8 mouse cellular contexts compared by ENCODE assay signal in the genomic region with DNA sequence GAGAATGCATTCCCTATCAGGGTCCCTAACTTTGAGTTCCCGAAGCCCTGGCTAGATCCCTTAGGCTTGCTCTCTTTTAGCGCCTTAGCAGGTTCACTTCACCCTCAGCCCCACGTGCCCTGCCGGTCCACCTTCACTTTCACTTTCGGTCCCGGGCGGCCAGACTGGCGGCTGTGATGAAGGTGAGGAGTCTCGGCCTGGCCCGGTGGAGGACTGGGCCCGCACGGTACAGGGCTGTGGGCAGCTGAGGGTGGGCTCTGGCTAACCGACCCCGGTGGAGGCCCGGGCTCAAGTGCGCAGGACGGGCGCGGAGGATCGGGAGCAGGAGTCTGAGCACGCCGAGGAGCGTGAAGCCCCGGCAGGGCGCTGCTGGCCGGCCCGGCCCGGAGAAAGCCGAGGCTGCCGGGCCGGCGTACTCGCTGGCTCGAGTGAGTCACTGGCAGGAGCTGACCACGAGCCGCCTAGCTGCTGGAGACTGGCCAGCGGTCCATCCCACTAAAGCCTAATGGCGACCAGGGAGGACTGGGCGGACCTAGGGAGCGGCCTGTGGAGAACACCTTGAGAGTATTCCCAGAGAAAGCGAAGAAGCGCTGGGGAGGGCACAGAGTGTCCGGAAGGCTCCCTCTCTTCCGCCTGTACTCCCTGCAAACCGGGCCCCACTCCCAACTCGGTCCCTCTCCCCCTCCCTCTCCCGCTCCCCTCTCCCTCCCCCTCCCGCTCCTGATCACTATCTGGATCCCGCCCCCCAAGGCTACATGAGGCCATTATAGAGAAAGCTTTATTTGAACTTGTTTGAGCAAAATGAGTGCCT. TPM values are rescaled to one million over a fixed set of nuclear protein-coding genes. Genes with fewer than 3 reads are reported as not detected.
A peak's percentile ranks its signal among the peaks of the same experiment; 100 is the strongest.
DNase-seq lines count a peak whose midpoint lies in the region; ATAC-seq lines count a peak whose summit lies in the region.

No protein-coding gene starts in this region.

- peak overlapping the region; percentile 95 for H3K9ac ChIP-seq in intestine, embryonic 14.5 days (ENCODE audit: low read length)

- peak overlapping the region; percentile 95 for H3K27ac ChIP-seq in intestine, embryonic 14.5 days (ENCODE audit: low read depth)

- no peaks in the 10 kb centered on the region for H3K9me3 ChIP-seq in intestine, embryonic 14.5 days (ENCODE audit: control insufficient read depth, low read length)

- peak; percentile 79 to 84 for DNase-seq in adrenal gland, adult 18-20 months (ENCODE audit: low spot score in 2 of 2)
- DNase-seq in embryo, embryonic 11 days, result peak; percentile 87
- peak; percentile 84 for DNase-seq in gastrocnemius, postnatal 25 days
- peak; percentile 92 for DNase-seq in intestine, embryonic 14.5 days (ENCODE audit: low spot score)
- DNase-seq in left cerebral cortex, postnatal 10 days (ENCODE audit: extremely low spot score in 1 of 2, low spot score in 2 of 2), result peak; percentile 33 to 89
- peak; percentile 72 to 73 for DNase-seq in right cerebral cortex, postnatal 10 days (ENCODE audit: low spot score in 2 of 2)
- DNase-seq in urinary bladder, postnatal 14 days (ENCODE audit: low spot score), result peak; percentile 88

- H3K4me1 ChIP-seq in intestine, embryonic 14.5 days (replicated peaks; ENCODE audit: control insufficient read depth, insufficient read depth, low read length), result 0 out of 2 replicates have a peak, but pooled peaks cover 2% of the 10 kb centered on the region

- peak overlapping the region; percentile 87 for H3K4me2 ChIP-seq in intestine, embryonic 14.5 days (ENCODE audit: low read length)

- intact Hi-C loops in left cerebral cortex, postnatal 10 days (cut with DNase I), result loop anchor here (1.0 to 5.0 kb wide), 2 partner anchors 214 to 562 kb away; no protein-coding TSS in a partner anchor

- ATAC-seq in intestine, embryonic 14.5 days (replicated peaks; ENCODE audit: low FRiP score, low TSS enrichment, low read depth), result peak; percentile 94
- peak; percentile 82 for ATAC-seq in megakaryocyte progenitor cell, adult 5-6 weeks (replicated peaks; ENCODE audit: poor library complexity)

- WGBS in intestine, embryonic 14.5 days, result 1% methylated on average over 46 of the region's 49 CpGs

- H3K4me3 ChIP-seq in intestine, embryonic 14.5 days (ENCODE audit: low read depth, low read length), result peak overlapping the region; percentile 87

- no peaks in the 10 kb centered on the region for H3K27me3 ChIP-seq in intestine, embryonic 14.5 days (replicated peaks; ENCODE audit: control insufficient read depth, insufficient read depth, low read length)

- no peaks in the 10 kb centered on the region for H3K36me3 ChIP-seq in intestine, embryonic 14.5 days (ENCODE audit: control insufficient read depth, insufficient read depth, low read length)

RNA-seq across cellular contexts. Expression of gene Erap1, which starts 0.5 kb away (rescaled TPM):
- total RNA-seq in adrenal gland, adult 18-20 months (2021), result 10 to 100 TPM; 60.2 to 69.8 TPM
- total RNA-seq in gastrocnemius, postnatal 25 days (2021), result 10 to 100 TPM; 24.0 to 33.5 TPM
- polyA plus RNA-seq in intestine, embryonic 14.5 days (2014; fragmentation: Nextera tagmentation; extraction: Ambion mirVana), result 36.2 and 41.2 TPM in 2 replicates
- 10 to 100 TPM in 1 of 2 experiments, 1 to 10 TPM in 1; 9.9 to 10.5 TPM for total RNA-seq in left cerebral cortex, postnatal 10 days (2021)
- 137 and 142 TPM in 2 replicates for total RNA-seq in megakaryocyte progenitor cell, adult 5-6 weeks (2015)
- total RNA-seq in megakaryocyte progenitor cell, adult 5-6 weeks (2017), result 139 and 142 TPM in 2 replicates

Comparison
In these comparisons a context has a peak if more than half of its experiments do, and no peak if none do; other contexts are left out.
1. Peak in every context shown above with its lines: DNase-seq, ATAC-seq, H3K4me3 ChIP-seq and H3K27ac ChIP-seq.